Mouse (Mus musculus): ENCODE data around the gene Adssl1. TPM values are rescaled to one million over a fixed set of nuclear protein-coding genes. Genes with fewer than 3 reads are reported as not detected.

Adssl1 gene
- total RNA-seq, 1 experiment from 2014 or later: 35.4 TPM

- no peak for ATAC-seq (replicated peaks; ENCODE audit: low read depth, poor library complexity, severe bottlenecking)
Observed at GRCm38 (mm10) chr12:112648081-112648480, 28.2 kb downstream of the Adssl1 start.

DNA sequence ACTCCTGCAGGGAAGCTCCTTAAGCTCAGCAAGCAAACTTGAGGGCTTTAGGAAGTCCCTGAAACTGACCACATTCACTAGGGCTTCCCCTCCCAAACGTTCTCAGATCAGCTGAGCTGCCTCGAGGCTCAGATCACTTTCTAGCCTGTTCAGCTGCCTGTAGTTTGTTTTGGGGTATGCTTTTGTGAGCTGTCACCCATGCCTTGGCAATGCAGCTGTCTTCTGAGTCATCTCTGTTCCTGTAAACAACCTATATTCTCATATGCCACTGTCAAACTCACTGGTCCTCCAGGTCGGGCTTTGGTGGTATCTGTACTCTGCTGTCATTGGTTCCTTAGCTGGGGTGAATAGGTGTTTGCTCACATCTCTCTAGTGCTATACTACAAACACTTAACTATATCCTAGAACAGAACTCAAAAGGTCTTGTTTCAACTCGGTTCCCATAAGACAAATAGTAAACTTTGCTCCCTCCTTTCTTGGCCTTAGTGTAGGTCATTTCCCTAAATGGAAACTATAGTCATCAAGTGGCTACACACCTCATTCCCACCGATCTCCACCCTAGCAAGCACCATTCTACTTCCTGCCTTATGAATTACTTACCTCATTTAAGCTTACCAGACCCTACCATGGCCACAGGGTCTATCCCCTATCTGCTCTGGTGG lies 32.1 kb downstream of the Adssl1 start:
- ATAC-seq (replicated peaks; ENCODE audit: low read depth, poor library complexity, severe bottlenecking): no peak

DNA sequence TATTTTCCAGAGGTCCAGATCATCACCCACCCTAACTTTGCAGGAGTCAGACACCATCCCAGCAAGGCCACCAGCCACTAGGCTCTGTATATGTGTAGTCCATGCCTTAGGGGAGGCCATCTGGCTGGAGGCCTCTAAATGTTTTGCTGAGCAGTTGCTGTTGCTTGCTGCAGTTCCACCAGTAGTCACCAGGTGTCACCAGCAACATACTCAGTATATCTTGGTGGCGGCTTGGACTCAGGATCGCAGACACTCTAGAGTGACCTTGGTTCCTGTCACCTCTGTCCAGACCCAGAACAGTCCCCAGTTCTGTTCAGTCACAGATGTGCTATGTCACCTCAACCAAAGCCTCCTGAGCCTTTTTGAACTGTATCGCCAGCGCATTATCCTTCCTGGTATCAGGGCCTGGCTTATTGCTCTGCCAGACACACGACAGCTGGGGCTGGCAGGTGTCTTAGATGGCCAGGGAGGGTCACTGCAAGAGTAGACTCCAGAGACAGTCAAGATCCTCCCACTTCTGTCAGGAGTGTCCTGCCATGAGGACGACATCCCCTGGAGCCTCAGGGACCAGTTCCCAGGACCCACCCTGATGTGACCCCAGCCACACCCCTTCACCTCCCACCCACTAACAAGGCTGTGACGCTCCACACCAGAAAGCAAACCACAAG lies 33.4 kb downstream of the Adssl1 start:
- ATAC-seq (replicated peaks; ENCODE audit: low read depth, poor library complexity, severe bottlenecking): peak; percentile 87

- ATAC-seq (replicated peaks; ENCODE audit: low read depth, poor library complexity, severe bottlenecking): no peak
Observed at GRCm38 (mm10) chr12:112654076-112654475, 34.2 kb downstream of the Adssl1 start.

DNA sequence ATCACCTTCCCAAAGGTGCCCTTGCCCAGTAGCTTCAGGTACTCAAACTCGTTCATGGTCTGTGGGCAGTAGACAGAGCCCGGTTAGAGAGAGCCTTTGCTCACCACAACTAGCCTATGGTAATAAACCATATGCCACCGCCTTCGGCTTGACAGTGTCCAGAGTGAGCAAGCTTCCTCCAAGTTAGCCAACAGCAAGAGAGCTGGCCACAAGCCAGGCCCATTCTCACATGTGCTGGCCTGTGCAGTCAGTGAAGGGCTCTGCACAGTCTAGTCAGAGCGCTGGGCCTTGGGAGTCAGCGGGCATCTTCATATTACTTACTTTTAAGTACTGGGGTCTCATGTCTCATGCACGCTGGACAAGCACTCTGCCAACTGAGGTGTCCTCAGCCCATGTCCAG lies 38.8 kb downstream of the Adssl1 start:
- no peak for ATAC-seq (replicated peaks; ENCODE audit: low read depth, poor library complexity, severe bottlenecking)

GRCm38 (mm10) chr12:112659109-112659508 lies 39.3 kb downstream of the Adssl1 start:
- peak; percentile 28; the same call in 1 of the 2 replicates for ATAC-seq (replicated peaks; ENCODE audit: low read depth, poor library complexity, severe bottlenecking)

DNA sequence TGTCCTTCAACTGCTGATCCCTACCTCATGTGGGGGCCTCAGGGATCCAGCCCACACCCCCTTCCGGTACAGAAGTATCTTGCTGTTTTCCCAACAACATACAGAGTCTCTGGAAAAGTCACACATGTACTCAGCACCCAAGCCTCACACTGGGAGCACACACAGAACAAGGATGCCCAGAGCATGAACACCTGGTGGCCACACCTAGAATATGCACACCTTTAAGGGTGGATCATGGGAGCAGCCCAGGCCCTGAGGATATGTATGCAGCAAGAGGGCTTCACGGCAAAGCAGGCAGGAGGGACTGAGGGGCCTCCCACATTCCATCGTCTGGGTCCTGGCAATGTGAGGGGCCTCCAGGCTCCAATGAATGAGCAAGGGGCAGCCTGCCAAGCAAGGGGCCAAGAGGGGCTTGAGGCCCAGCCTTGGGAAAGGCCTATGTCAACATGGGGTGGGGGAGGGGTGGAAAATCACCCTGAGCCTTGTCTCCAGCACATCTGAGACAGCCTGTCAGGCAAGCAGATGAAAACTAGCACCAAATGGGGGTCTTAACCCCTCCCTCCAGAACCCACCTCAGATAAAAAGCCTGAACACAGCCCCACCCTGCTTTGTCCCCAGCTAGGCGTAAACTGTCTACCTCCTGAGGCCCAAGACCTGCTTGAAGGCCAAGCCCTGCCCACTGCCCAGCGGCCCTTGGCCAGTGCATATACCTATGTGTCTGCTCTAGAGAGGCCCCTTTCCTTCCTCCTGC lies 40.9 kb downstream of the Adssl1 start:
- ATAC-seq (replicated peaks; ENCODE audit: low read depth, poor library complexity, severe bottlenecking): no peak

DNA sequence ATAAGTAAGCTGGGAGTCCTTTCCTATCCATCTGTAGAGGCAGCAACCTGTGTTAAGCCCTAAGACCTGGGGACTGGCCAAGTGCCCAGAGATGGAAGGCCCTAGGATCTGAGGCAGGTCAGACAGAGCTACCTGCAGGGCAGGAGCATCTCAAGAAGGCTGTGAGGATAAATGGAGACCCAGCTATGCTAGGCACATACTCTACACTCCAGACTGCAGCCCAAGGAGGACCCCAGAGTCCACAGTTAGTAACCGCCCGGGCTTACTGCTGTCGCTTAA lies 41.4 kb downstream of the Adssl1 start:
- ATAC-seq (replicated peaks; ENCODE audit: low read depth, poor library complexity, severe bottlenecking): no peak

DNA sequence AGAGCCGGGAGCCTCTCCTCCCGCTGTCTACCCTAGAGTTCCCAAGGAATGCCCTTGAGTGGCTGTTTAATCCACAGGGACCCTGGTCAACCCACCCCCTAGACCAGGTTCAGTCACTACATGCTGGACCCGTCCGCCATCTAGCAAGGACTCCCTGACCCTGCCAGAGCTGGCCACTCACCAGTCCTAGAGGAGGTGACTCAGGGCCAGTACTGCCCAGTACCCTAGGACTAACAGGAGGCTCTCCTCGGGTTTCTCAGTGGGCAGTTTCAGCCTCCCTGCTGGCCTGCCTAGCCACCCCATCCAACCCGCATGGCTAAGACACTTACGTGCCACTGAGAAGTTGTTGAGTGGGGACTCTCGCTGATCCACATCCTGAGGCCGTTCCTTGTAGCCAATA lies 42.0 kb downstream of the Adssl1 start:
- ATAC-seq (replicated peaks; ENCODE audit: low read depth, poor library complexity, severe bottlenecking): no peak

GRCm38 (mm10) chr12:112663303-112663702 lies 43.5 kb downstream of the Adssl1 start:
- ATAC-seq (replicated peaks; ENCODE audit: low read depth, poor library complexity, severe bottlenecking): no peak

GRCm38 (mm10) chr12:112663716-112664115 lies 43.9 kb downstream of the Adssl1 start:
- no peak for ATAC-seq (replicated peaks; ENCODE audit: low read depth, poor library complexity, severe bottlenecking)

DNA sequence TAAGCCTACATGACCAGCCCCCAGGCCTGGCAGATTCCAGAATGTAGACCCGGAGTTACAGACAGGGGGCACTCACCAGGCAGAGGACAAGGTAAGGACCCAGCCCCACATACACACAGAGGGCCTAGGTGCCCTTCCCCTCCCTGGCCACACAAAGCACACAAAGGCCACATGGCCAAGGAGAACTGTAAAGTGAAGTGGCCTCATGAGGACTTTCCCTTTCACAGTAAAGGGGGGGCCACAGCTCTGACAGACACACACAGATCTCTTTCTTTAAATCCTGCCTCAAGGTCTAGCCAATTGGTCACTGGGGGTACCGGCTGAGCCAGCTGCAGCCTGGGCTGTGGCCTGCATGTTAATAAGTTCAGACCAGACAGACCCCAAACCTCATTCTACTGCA lies 44.3 kb downstream of the Adssl1 start:
- no peak for ATAC-seq (replicated peaks; ENCODE audit: low read depth, poor library complexity, severe bottlenecking)

DNA sequence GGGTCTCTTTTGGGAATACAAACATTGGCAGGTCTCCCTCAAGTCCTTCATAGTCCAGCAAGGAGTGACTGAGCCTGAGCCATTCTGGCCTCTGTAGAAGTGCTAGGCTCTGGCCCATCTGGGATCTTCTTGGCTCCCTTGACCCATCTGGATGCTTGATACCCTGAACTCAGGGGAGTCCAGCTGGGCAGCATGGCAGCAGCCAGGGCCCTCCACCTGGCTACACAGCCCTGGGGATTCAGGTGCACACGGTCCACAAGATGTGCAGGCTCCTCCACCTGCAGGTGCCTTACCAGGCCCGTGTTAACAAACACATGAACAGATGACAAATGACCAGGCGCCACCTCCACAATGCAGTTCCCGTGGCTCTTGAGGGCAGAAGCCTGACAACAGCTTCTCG lies 44.8 kb downstream of the Adssl1 start:
- ATAC-seq (replicated peaks; ENCODE audit: low read depth, poor library complexity, severe bottlenecking): no peak

- 0 out of 2 replicates have a peak, but pooled peaks have one; percentile 19 for ATAC-seq (replicated peaks; ENCODE audit: low read depth, poor library complexity, severe bottlenecking)
Observed at GRCm38 (mm10) chr12:112665445-112665844, 45.6 kb downstream of the Adssl1 start.

DNA sequence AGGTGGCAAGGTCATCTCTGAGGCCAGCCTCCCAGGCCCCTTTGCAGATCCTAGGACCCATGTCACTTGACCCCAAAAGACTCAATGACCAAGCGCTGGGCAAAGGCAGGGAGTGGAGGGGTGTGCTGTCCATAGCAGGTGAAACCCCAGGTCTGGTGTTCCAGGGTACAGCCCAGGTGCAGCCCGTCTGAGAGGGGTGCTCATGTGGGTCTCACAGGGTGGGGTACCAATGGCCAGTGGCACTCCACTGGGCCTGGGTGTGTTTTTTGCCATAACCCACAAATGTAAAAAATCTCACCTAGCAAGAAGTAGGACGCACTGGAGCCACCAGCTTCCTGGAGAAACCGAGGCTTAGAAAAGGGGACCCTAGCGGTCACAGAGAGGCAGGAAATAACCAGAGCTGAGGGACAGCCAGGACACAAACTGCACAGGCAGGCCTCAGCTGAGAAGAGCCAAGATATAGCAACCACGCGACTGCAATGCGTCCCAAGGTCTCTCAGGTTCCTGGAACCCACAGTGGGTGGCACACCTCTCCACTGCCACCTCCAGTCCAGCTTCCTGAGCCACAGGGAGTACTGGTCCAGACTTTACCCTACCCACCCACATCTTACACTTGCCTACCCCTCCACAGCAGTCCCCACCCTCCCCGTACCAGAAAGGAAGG lies 46.2 kb downstream of the Adssl1 start:
- no peak for ATAC-seq (replicated peaks; ENCODE audit: low read depth, poor library complexity, severe bottlenecking)

- peak; percentile 13 for ATAC-seq (replicated peaks; ENCODE audit: low read depth, poor library complexity, severe bottlenecking)
Observed at GRCm38 (mm10) chr12:112667619-112668297, 47.9 kb downstream of the Adssl1 start.

DNA sequence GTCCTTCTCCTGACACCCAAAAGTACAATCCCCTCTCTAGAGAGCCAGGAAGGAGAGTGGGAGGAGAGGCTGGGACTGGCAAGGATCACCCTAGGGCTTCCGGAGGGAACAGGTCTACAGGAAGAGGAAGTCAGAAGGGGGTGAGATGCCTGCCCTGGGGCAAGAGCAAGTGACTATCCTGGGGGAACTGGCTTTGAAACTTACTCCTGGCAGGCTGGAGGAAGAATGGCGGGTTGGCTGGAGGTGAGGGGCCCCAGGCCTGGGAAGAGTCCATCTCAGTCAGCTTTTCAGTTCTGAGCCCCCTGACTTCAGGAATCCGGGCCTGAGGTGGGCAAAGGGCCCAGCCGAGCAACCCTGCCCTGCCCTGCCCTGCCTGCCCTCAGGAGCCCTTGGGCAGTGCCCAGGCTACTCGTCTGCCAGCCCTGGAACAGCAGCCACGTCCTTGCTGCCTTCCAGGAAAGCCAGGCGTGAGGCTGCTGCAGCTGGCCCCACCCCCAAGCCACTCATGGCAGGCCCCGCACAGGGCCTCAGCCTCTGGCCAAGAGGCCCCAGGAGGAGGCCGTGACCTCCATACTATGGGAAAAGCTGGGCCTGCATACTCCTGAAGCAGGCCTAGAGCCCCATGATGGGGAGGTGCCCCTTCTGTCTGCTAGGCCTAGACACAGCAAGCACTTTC lies 51.0 kb downstream of the Adssl1 start:
- no peak for ATAC-seq (replicated peaks; ENCODE audit: low read depth, poor library complexity, severe bottlenecking)

DNA sequence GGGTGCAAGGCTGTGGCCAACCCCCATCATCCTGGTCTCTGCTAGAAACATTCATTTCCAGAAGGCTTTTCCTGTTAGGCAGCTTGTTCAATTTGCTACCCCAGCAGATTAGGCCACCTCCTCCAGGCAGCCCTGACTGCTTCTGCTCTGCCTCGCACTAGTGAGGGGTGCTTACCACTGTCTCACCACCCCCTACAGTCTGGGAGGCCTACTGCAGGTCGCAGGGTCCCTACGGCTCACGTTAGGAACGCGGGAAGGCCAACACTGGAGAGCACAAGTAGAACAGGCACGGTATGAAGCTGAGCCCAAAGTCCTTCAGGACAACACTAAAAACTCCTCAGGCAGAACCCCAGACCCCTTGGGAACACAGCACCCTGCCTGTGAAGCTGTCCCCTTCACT lies 52.0 kb downstream of the Adssl1 start:
- ATAC-seq (replicated peaks; ENCODE audit: low read depth, poor library complexity, severe bottlenecking): no peak

DNA sequence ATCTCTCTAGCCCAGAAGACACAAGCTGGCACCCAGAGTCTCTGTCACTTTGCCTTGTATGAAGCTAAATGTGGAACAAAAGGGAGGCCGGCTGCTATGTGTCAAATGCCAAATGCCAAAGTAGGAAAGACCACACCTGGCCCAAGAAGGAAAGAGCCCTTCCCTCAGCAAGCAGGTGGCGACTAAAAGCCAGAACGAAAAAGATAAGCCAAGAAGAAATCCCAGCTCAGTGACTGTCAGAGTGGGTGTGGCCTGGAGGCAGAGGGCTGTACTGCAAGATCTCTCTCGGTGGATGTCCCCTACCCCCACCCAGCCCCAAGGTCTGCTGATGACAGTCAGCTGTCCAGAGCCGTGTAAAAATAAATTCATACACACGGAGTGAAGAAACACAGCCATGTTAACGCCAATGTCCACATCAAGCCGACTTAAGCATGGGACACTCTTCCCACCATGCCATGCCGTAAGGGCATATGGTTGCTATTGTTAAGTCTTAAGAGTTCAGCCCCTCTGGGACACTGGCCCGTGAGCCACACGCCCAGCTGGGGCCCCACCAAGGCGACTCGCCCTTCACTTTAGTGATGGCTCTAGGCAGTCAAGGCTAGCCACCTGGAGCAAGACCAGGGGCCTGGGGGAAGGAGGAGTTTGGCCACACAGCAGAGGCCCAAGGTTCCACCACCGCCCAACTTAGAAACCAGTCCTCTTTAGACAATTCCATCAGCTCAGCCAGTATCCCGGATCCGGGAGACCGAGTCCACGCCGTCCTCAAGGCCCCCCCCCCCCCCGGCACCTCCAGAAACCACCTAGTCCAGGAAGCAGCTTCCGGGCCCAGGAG lies 53.1 kb downstream of the Adssl1 start:
- ATAC-seq (replicated peaks; ENCODE audit: low read depth, poor library complexity, severe bottlenecking): peak; percentile 33

Measured in common myeloid progenitor, adult 5-6 weeks (primary cell).